Mouse (Mus musculus) bone marrow macrophage, adult 2 months (primary cell): Measurements from ENCODE around the gene Prelid3b.

ENCODE experiments used
- CTCF ChIP-seq: IDR thresholded peaks from 2 replicates; pipeline ENCODE4 v1.5.1; 2012; ENCODE audit warnings: low read depth, mild to moderate bottlenecking, low read length, moderate library complexity
- POLR2A ChIP-seq: IDR thresholded peaks from 2 replicates; pipeline ENCODE4 v1.6.1; 2012; ENCODE audit warnings: mild to moderate bottlenecking, low read depth, low read length, borderline replicate concordance

GRCm38 (mm10) chr2:174442460-174442859 is 30.4 kb downstream of the Prelid3b start:
- TF ChIP-seq CTCF = no peak
- TF ChIP-seq POLR2A = no peak
